Mouse (Mus musculus) C2C12 (cell line): ENCODE results near the gene Olfr320. TPM values are rescaled to one million over a fixed set of nuclear protein-coding genes. Genes with fewer than 3 reads are reported as not detected.

Source experiments
- H3K27me3 ChIP-seq: one replicate; pipeline ENCODE4 v1.6.1; 2011; ENCODE audit not compliant: control insufficient read depth, insufficient read depth, insufficient read length
- H3K36me3 ChIP-seq: one replicate; pipeline ENCODE4 v1.6.1; 2011; ENCODE audit not compliant: control insufficient read depth, insufficient read depth
- H3K4me3 ChIP-seq: one replicate; pipeline ENCODE4 v1.5.1; 2011; ENCODE audit warnings: mild to moderate bottlenecking, control low read depth; ENCODE audit not compliant: poor library complexity, insufficient read depth, severe bottlenecking
- H3K79me2 ChIP-seq: one replicate; pipeline ENCODE4 v1.6.1; 2011; ENCODE audit not compliant: control insufficient read depth, insufficient read depth
- H3K79me3 ChIP-seq: one replicate; pipeline ENCODE4 v1.6.1; 2011; ENCODE audit warnings: low read depth, control low read depth
- H3ac ChIP-seq: one replicate; pipeline ENCODE3; 2011; ENCODE audit warnings: low read depth; ENCODE audit not compliant: control insufficient read depth, insufficient read length
- CEBPB ChIP-seq: IDR thresholded peaks from one replicate; pipeline ENCODE4 v1.6.1; 2011; ENCODE audit warnings: low read depth, mild to moderate bottlenecking, control low read depth, moderate library complexity
- CTCF ChIP-seq: IDR thresholded peaks from one replicate; pipeline ENCODE4 v1.5.1; 2011; ENCODE audit not compliant: control insufficient read depth, insufficient read depth, insufficient read length
- FOSL1 ChIP-seq: IDR thresholded peaks from one replicate; pipeline ENCODE4 v1.8.0; 2011; ENCODE audit warnings: mild to moderate bottlenecking, low read length; ENCODE audit not compliant: poor library complexity, insufficient read depth, severe bottlenecking
- MAX ChIP-seq: IDR thresholded peaks from one replicate; pipeline ENCODE4 v1.6.1; 2011; ENCODE audit warnings: mild to moderate bottlenecking, control low read depth
- MYOG ChIP-seq: IDR thresholded peaks from one replicate; pipeline ENCODE4 v1.6.1; 2011; ENCODE audit not compliant: control insufficient read depth, insufficient read length; ENCODE audit errors: extremely low read depth
- USF1 ChIP-seq: IDR thresholded peaks from one replicate; pipeline ENCODE4 v1.6.1; 2011; ENCODE audit warnings: low read depth, mild to moderate bottlenecking, control low read depth, moderate library complexity
- polyA plus RNA-seq: library from polyadenylated mRNA; unstranded; fragments of >200 nt; fragmentation: generic; extraction: Trizol; gene quantifications from one replicate; pipeline ENCODE4 v1.2.1, GENCODE M21; 2012; ENCODE audit warnings: missing spikeins

Olfr320 gene
- polyA plus RNA-seq, 1 experiment: not detected

- TF ChIP-seq MYOG (no peak), FOSL1 (no peak), USF1 (no peak), MAX (no peak), CEBPB (no peak), CTCF (no peak)
- Histone ChIP-seq H3K4me3 (no peak overlapping the region), H3ac (no peak overlapping the region), H3K79me2 (no peaks in the 10 kb centered on the region), H3K36me3 (no peaks in the 10 kb centered on the region), H3K79me3 (no peaks in the 10 kb centered on the region), H3K27me3 (peaks cover 8% of the 10 kb centered on the region)
Observed at GRCm38 (mm10) chr11:58733372-58733771, 52.5 kb downstream of the Olfr320 start.

Other genes with a start within 250 kb of the Olfr320 start
- gene Gm12253, start 248.5 kb upstream of the Olfr320 start, polyA plus RNA-seq: not detected
- gene Lypd9, start 228.2 kb upstream of the Olfr320 start, polyA plus RNA-seq: not detected
- not detected for gene Olfr30, start 218.8 kb upstream of the Olfr320 start, polyA plus RNA-seq
- not detected for gene Olfr332, start 188.5 kb upstream of the Olfr320 start, polyA plus RNA-seq
- not detected for gene Olfr331, start 178.5 kb upstream of the Olfr320 start, polyA plus RNA-seq
- not detected for gene Olfr330, start 146.3 kb upstream of the Olfr320 start, polyA plus RNA-seq
- not detected for gene Olfr329-ps, start 134.7 kb upstream of the Olfr320 start, polyA plus RNA-seq
- gene Olfr328, start 125.5 kb upstream of the Olfr320 start, polyA plus RNA-seq: not detected
- gene Olfr224, start 110.5 kb upstream of the Olfr320 start, polyA plus RNA-seq: not detected
- gene Olfr325, start 103.4 kb upstream of the Olfr320 start, polyA plus RNA-seq: not detected
- not detected for gene Olfr324, start 86.0 kb upstream of the Olfr320 start, polyA plus RNA-seq
- gene 2210407C18Rik, start 65.0 kb upstream of the Olfr320 start, polyA plus RNA-seq: not detected
- gene Olfr323, start 50.6 kb upstream of the Olfr320 start, polyA plus RNA-seq: not detected
- not detected for gene Trim58, start 40.6 kb upstream of the Olfr320 start, polyA plus RNA-seq
- gene Olfr322, start 22.3 kb upstream of the Olfr320 start, polyA plus RNA-seq: not detected
- gene Olfr319, start 18.1 kb downstream of the Olfr320 start, polyA plus RNA-seq: not detected
- not detected for gene Olfr318, start 42.9 kb downstream of the Olfr320 start, polyA plus RNA-seq
- gene Olfr317, start 58.1 kb downstream of the Olfr320 start, polyA plus RNA-seq: not detected
- gene Olfr316, start 71.6 kb downstream of the Olfr320 start, polyA plus RNA-seq: not detected
- not detected for gene Olfr315, start 92.1 kb downstream of the Olfr320 start, polyA plus RNA-seq
- not detected for gene Olfr314, start 101.9 kb downstream of the Olfr320 start, polyA plus RNA-seq
- gene Fam183b, start 120.9 kb downstream of the Olfr320 start, polyA plus RNA-seq: not detected
- gene Olfr313, start 133.9 kb downstream of the Olfr320 start, polyA plus RNA-seq: not detected
- gene Olfr312, start 148.1 kb downstream of the Olfr320 start, polyA plus RNA-seq: not detected
- not detected for gene Olfr311, start 158.2 kb downstream of the Olfr320 start, polyA plus RNA-seq
- gene Gm12258, start 166.1 kb downstream of the Olfr320 start, polyA plus RNA-seq: 0.32 TPM
- 2.2 TPM for gene 2810021J22Rik, start 186.1 kb downstream of the Olfr320 start, polyA plus RNA-seq
- 0.64 TPM for gene Zfp39, start 223.1 kb downstream of the Olfr320 start, polyA plus RNA-seq
- gene Btnl10, start 236.8 kb downstream of the Olfr320 start, polyA plus RNA-seq: not detected